Mouse (Mus musculus): ENCODE measurements around the gene Prdm1. TPM values are rescaled to one million over a fixed set of nuclear protein-coding genes. Genes with fewer than 3 reads are reported as not detected.

The Prdm1 gene
- 1.9 and 2.2 TPM in 2 replicates for total RNA-seq (2015)
- total RNA-seq (2017) = 1.1 and 2.0 TPM in 2 replicates

DNA sequence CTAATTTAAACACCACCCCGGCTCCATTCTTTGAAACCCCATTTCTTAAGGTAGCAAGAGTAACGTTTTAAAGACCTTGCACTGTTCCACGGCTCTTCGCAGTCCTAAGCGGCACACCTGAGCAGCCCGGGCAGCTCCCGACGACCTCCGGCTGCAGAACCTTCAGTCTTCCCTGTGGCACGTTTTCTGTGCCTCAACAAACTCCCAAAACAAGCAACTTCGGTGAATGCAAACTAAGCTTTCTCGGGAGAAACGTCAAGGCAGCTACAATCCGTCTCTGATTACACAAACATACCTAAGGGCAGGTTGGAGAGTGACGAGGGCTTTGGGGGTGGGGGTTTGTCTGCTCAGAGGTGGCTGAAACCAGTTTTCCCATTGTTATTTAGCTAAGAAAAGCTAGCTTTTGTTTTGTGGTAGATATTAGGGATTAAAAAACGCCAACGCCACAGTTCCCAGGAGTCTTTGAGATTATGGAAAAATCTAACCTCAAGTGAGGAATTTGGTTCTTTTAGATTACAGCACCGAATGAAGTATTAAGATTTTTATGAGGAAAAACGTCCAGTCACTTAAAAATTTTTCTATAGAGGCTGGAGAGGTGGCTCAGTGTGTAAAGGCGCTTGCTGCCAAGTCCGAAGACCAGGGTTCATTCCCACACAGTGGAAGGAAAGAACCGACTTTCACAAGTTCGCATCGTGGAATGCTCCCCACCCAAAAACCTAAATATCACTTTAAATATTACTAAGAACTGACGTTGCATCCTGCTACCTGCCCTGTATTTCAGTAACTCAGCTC, at the start of gene Prdm1:
Gene Prdm1 (minus strand): TSS at position 211 of the 792 bp plus-strand sequence.
- no peak for ATAC-seq (ENCODE audit: poor library complexity, severe bottlenecking)

DNA sequence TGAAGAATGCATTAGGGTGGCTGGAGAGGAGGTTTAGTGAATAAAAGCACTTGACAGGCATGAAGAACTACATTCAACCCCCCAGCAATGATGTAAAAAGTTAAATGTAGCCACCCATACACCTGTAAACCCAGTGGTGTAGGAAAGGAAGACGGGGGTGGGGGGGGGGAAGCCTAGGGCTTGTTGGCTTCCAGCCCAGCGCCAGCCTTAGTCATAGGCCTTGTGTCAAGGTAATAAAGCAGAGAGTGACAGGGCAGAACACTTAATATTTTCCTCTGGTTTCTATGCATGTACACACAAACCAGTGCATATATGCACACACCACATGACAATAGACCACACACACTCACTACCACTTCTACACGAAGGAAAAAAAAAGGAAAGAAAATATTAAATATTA, 37.7 kb upstream of the Prdm1 start:
- no peak for ATAC-seq (ENCODE audit: poor library complexity, severe bottlenecking)

DNA sequence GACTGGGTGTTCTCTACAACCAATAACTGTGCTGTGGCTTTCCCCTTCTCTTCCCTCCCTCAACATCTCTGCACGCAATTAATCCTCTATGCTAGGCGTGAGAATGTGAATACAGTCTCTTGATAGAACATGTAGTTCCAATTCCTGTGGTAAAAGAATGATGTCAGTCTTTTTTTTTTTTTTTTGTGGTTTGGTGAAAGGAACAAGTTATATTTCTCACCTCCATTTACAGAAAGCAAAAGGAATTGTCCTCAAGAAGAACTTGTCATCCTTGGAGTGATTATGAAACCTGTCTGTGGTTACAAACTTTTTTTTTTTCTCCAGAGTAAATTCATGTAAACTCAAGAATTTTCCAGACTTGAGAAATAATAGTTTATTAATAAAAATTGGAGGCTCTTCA, 36.8 kb upstream of the Prdm1 start:
- peak; percentile 27; the same call in 1 of the 2 replicates for ATAC-seq (ENCODE audit: poor library complexity, severe bottlenecking)

DNA sequence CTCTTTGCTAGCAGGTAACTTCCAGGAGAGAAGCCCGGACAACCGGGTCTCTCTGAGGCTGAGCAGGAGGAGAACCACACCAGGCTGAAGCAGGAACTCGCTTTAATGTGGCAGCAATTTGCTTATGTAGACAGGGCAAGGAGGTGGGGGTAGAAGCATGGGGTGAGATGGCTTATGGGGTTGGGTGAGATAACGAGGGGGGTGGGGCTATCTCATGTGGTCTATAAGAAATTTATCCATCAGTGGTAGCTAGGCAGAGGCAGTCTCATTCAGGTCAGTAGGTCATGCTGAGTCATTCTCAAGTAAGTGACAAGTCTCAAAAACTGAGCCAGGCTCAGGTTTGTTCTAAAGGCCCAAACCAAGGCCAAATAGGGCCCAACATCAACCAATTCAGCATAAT, 28.5 kb upstream of the Prdm1 start:
- ATAC-seq (ENCODE audit: poor library complexity, severe bottlenecking) = no peak

DNA sequence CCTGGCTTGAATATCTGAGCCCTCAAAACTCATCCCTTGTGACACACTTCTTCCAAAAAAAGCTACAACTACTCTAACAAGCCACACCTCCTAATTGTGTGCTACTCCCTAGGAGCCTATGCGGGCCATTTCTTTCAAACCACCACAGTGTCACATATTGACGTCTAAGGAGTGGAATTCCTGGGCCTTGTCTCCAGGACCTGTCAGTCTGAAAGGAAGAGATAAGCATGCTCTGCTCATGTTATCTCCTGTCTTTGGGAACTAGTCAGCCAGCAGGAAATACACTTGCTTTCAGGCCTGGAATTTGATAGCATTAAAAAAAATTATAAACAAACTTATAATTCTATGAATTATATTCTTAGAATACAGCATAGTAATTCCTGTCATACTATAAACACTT, 27.0 kb upstream of the Prdm1 start:
- no peak for ATAC-seq (ENCODE audit: poor library complexity, severe bottlenecking)

DNA sequence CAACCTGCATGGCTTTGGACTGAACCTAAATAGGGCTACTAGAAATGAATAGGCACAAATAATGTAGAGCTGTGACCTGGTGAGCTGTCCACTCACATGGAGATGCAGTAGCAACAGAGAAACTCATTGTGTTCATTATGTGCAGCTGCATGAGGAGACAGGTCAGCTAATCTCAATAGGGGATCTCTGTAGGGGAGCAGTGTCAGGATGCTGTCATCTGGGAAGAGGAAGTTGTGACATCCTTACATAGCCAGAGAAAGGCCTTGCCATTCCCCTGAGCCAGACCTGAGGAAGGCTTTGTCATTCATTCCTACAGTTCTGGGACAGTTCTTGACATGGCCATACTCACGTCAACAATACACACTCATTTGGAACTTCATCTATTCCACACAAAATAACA, 25.3 kb upstream of the Prdm1 start:
- ATAC-seq (ENCODE audit: poor library complexity, severe bottlenecking) = no peak

DNA sequence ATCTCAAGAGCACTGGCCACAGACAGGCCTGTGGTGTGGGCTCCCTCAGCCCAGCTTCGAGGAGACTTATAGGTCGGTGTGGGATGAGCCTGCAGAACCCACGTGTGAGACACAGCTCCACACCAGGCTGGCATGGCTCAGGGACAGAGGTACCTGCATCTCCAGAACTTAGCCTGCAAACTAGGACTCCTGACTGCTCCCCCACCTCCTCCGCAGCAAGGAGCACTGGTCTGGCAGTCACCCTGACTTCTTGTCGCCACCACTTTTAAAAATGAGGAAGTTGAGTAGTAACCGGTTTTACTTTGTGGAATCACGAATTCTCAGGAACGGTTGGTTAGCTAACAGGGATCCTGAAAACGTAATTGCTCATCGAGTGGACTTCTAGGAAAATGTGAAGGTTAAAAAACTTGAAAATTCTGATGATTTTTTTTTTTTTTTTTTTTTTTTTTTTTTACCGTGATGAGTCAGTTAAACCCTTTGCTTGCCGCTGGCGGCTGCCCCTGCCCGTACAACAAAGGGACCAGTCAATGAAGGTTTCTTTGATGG, 10.8 kb upstream of the Prdm1 start:
- peak; percentile 79 for ATAC-seq (ENCODE audit: poor library complexity, severe bottlenecking)

DNA sequence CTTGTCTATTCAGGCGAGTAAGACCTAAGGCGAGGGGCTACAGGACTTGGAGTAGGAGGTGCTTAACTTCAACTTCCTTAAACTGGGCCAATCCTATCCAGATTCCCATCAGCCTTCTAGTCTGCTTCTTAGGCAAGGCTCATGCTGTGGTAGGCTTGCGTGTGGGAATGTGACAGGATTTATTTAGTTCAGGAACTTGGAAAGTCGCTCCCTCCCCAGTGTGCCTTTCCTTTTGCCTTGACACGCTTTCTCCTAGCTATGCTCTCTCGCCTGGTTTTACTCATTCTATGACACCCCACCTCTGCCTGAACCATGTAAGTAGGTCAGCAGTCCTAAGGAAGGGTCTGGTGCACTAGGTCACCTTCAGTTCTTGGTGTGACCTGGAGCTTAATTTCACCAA, 9.8 kb upstream of the Prdm1 start:
- no peak for ATAC-seq (ENCODE audit: poor library complexity, severe bottlenecking)

DNA sequence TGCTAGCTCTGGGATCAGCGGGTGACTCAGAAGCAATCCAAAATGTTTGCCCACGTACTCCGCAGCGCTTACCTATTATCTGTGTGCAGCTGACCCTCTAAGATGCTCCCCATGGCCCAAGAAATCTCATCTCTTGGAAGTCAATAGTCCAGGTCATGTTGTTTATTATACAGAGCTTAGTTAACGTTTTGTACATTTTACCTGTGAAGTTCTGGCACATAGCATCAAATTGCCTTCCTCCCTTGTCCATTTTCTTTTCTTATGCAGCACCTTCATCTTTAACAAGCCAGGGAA, 1.7 kb upstream of the Prdm1 start:
- ATAC-seq (ENCODE audit: poor library complexity, severe bottlenecking) = no peak

DNA sequence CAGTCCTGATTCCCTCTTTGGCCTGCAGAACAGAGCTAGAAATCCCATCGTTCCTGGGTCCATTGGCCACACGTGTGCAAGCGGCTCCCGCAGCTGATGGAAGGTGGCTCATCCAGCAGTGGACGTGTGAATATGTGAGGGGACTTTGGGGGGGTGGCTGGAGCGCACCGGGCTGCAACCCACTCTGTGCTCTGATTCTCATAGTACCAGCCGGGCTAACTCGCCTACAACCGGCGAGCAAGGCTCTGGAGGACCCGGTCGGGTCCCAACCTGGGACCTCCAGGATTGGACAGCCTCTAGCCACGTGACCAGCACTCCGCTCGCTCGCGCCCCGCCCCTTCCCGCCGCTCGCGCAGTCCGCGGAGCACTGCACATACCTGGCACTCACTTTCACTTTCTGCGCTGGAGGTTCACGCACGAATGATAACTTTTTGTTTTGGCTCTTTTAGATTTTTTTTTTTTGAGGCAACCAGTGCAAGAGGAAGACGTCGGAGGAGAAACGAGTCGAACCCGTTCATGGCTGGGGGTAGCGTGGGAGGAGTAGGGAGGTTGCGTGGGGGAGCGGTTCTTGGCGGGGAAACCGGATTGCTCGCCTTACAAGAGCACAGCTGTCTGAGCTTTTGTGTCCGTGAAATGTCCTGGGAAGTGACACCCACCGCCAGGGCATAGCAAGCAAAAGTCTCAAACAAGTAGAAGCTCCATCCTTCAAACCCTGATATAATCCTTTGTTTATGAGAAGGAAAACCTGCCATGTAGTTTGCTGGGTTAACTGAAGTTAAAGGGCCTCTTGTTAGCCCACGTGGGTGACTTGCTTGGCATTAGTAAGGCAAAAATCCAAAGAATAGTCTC, 1.1 kb upstream of the Prdm1 start:
- ATAC-seq (ENCODE audit: poor library complexity, severe bottlenecking) = peak; percentile 94

DNA sequence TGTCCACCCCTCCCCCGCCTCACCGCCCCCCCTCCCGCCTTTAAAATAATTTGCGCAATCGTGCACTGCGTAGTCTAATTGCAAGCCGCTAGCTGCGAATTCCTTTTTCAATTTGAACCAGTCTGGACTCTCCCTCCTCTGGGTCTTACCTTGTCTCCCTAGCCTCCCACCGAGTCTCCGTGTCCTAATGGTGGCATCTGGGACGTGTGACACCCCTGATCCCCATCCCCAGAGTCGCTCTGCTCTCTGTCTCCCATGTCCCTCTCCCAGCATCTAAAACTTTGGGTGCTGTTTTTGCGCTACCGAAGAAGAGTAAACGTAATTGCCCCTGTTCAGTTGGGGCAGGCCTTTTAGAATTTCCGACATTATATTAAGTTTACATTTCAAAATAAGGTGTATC, 650 bp downstream of the Prdm1 start:
- 0 out of 2 replicates have a peak, but pooled peaks have one; percentile 8 for ATAC-seq (ENCODE audit: poor library complexity, severe bottlenecking)

DNA sequence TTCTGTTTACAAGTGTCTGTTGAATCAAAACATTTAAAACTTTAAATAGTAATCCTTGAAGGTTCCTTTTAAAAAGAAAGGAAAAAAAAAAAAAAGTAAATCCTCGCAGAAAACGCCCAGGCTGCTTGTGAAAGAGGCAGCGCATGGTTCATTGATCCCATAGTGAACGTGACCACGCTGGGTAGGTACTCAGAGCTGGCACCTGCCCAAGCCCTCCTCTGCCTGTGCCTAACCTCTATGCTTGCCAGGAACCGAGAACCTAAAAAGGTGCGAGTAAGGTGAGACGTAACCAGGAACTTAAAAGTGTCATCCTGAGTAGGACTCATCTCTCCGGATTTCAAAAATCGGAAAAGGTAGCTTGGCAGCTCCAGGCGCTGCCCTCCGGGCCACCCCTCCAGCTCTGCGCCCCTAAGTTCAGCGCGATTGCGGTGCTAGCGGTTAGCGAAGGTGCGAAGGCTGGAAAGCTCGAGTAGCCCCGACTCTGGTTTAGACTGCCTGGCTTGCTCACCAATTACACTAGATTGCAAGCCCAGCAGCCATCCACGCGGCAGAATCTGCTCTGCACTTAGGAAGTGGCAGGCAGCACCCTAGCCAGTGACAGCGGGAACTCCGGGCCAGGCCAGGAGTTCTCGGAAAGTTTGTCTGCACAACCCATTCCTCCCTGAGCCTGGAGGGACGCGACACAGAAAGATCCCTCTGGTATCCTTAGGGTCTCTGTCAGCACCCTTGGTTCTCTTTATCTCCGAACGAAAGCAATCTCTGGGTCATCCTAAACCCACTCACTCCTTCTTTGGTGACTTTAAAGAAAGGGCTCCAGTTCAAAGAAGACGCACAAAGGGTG, 1.3 kb downstream of the Prdm1 start:
- peak; percentile 26; the same call in 1 of the 2 replicates for ATAC-seq (ENCODE audit: poor library complexity, severe bottlenecking)

DNA sequence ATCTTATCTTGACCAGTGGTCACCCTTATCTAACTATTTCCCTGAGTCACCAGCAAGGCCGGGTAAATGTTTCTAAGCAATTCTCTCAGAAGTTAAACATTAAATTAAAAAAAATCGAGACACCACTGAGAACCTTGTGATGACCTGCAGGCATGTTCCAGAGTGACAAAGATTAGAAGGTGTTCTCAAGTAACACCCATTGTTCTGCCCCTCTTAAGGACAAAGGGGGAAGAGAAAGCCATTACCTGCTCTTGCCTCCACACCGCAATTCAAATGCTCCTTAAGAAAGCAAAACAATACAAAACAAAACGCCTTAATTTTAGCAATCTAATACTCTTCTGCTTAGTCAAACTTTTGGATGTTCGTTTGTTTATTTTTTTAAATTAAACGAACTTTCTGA, 8.1 kb downstream of the Prdm1 start:
- no peak for ATAC-seq (ENCODE audit: poor library complexity, severe bottlenecking)

DNA sequence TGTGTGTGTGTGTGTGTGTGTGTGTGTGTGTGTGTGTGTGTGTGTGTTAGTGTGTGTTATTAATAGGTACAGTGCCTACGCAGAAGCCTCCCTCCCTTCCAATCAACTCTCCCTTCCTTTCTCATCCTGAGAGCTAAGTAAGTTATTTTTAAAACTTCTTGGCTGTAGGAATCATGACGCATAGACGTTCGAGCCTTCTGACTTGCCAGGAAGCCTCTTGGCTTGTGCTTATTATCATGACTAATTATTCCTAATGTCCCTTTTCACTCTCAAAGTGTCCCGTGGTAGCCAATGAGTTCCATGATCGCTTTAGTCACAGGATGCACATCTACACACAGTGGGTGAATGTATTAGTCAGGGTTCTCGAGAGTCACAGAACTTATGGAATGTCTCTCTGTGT, 9.7 kb downstream of the Prdm1 start:
- ATAC-seq (ENCODE audit: poor library complexity, severe bottlenecking) = no peak

DNA sequence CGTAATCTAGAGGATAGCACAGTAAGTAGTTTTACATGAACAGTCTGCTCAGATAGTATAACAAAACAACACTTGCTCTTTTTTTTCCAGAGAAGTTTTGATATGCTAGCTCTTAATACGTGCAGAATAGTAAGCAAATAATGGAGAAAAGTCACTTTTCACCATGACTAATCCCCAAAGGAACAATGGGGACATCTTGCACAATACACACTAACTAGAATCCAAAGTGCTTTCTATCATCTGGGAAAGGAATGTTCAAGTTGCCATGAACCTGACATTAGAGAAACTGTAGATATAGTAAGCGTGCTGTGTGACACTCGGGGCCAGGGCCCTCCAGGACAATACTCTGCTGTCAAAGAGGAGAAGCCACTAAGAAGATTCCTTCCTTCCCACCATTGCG, 15.2 kb downstream of the Prdm1 start:
- ATAC-seq (ENCODE audit: poor library complexity, severe bottlenecking) = no peak

DNA sequence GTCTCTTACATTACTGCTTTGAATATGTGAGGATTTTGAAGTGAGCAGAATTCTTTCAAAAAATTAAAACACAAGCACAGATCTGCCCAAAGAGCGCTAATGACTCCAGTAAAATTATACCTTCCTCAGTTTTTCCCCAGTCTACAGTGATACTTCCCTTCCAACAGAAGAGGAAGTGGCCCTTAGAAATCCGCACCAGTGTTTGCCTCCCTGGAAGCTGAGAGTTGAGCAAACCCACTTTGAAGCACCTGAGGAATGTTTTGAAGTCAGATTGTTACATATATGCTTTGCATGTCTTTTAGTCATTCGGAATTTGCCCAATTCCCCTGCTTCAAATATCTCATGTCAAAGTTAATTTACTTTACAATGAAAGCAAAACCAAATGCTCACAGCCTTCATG, 17.3 kb downstream of the Prdm1 start:
- ATAC-seq (ENCODE audit: poor library complexity, severe bottlenecking) = no peak

DNA sequence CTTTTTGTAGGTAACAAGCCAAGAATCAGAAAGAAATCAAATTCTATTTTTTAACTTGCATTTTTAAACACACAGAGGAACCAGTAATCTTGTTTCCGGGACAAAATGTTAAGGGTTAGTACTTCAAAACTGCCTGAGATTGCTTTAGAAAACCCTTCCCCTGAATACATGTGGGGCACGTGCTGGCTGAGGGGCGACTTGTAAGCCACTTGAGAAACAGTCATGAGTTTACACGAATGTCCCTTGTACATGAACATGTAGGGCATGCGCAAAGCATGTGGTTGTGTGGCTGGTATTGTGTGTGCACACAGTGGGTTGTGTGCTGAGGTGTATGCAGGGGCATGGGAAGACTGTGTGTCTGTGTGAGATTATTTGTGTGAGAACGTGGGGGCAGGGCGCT, 19.7 kb downstream of the Prdm1 start:
- ATAC-seq (ENCODE audit: poor library complexity, severe bottlenecking) = no peak

DNA sequence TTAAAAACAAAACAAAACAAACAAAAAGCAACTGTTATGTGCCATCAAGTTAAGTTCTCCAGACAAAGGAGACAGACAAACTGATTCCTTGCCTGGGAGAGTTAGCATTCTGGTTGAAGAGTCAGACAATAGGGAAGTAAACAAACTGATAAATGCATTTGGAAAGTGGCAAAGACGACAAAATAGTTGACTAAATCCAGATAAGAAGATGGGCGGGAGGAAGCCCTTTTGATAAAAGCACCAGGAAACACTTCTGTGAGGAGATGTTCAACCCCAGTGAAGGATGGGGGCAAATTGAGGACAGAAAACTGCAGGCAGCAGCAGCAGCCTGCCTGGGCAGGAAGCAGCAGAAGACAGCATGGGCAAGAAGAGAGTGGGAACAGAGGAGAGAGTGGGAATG, 20.3 kb downstream of the Prdm1 start:
- ATAC-seq (ENCODE audit: poor library complexity, severe bottlenecking) = no peak

DNA sequence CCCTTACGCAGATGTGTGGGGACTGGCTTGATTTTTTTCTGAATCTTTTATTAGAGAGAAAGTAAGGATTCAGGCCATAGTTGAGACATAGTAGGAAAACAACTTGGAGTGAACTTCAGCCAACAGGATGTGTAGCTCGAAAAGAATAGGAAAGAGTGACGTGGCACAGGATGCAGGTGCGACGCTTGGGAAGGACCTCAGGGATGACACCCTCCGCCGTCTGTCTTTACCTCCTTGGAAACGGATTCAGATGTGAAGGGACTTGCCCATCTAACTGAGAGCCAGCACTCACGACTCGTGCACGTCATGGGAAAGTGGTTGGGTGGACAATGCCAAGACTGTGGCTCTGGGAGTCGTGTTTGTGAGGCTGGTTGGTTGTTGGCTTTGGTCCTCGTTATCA, 25.4 kb downstream of the Prdm1 start:
- no peak for ATAC-seq (ENCODE audit: poor library complexity, severe bottlenecking)

DNA sequence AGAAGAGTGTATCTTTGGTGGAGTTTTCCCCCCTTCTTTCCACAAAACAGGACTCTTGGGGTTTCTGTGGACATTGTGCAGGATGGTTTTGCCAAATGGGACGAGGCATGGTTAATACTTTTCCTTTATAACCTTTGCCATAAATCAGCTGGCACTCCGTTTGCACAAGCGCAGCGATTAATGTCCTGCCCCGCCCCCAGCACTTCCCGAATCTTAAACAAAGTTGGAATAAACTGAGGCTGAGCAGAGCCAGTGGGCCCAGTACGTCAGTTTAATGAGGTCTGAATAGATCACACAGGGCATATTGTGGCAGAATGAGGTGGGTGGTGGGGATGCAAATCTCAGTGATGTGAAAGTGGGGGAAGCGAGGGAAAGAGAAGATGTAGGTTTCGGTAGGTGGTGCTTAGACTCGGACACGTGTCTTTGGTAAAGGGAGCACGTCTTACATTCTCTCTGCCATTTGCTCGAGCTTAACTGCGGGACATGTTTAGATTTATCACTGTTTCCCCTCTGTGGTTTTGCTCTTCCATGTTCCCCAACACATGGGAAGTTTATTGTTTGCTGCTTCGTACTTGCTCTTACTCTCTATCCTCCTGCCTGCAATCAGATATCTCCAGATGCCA, 28.3 kb downstream of the Prdm1 start:
- ATAC-seq (ENCODE audit: poor library complexity, severe bottlenecking) = no peak

All from megakaryocyte, adult 5-6 weeks (primary cell).